Mouse (Mus musculus) monocyte, adult 5-6 weeks (primary cell): ENCODE measurements around the gene Pld5. TPM values are rescaled to one million over a fixed set of nuclear protein-coding genes. Genes with fewer than 3 reads are reported as not detected.

Experiments used
- ATAC-seq: fragments of 153-309, 156-312 bp; replicated peaks from 2 replicates; pipeline ENCODE4 v1.8.0; 2017; ENCODE audit warnings: mild to moderate bottlenecking; ENCODE audit not compliant: low TSS enrichment, insufficient number of reproducible peaks, severe bottlenecking, poor library complexity, low FRiP score
- total RNA-seq: library from RNA; stranded (forward); fragments of 200-1000, 200-491, 200-594 nt; gene quantifications from 3 replicates; pipeline ENCODE4 v1.2.3, GENCODE M21; 2017

The Pld5 gene
- total RNA-seq, 1 experiment from 2014 or later: 0.19 TPM

GRCm38 (mm10) chr1:176194727-176195126, 80.4 kb downstream of the Pld5 start:
- no peak for ATAC-seq

- ATAC-seq: no peak
Measured at GRCm38 (mm10) chr1:176183991-176184390, 91.1 kb downstream of the Pld5 start.

DNA sequence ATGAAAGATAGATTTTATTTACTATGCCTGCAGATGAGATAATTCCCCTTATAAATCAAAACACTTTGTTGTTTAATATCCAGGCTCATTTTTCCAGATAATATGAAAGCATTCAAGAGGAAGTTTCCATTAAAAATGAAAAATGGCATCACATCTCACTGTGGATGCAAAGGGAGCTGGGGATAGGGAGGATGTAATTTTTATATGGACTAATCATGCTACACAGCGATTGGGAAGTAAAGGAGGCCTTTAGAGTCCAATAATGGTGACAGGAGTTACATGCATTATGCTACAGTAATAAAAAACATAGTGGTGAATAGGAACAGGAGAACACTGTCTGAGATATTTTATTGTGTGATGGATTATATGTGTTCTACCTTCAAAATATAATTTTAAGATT, 100.1 kb downstream of the Pld5 start:
- no peak for ATAC-seq

- no peak for ATAC-seq
Measured at GRCm38 (mm10) chr1:176167784-176168183, 107.3 kb downstream of the Pld5 start.

DNA sequence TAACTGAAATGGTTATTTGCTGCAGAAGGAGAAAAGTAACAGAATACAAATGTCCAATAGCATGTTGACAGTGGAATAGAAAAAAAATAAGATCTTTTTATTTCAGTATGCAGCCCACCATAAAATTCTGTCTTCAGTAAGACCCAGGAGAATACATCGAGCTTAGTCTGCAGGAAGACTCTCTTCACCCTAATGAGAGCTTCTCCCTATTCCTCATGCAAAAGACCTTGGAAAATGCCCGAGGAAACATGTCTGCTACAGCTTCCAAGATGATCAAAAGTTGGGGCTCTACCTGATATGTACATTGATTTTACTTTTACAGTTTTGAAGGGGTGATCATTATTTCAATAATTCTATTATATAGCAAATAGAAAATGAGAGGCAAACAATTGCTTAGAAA, 108.0 kb downstream of the Pld5 start:
- no peak for ATAC-seq

DNA sequence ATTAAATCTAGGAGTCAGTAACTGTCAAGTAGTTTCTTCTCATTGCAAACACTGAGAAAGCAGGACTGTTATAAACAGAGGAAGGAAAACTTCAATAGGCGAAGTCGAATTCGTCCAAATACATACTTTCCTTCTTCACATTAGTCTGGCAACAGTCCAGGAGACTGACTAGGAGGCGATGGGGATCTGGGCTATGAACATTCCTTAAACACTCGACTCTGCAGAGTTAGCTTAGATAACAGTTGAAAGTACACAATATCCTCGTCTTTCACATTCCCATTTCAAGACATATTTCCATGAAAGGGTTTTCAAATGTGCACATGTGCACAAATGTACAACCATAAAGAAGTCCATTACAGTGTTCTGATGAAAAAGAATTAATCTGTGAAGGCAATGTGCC, 129.8 kb downstream of the Pld5 start:
- ATAC-seq: no peak

DNA sequence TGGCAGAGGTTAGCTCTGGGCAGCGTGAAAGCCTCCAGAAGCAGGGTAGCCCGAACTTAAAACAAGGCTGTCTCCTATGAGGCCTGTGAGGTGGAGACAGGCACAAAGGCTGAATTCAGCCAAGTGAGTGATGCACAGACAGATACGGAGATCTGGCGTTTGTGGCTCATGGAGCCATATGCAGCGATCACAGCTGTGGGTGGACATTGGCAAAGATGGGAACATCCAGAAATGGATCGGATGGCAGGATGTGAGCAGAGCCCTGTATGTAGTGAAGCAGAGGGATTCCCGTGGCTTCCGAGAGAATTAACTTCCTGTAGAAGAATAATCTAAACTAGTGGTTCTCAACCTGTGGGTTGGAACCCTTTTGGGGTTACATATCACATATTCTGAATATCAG, 140.7 kb downstream of the Pld5 start:
- ATAC-seq: no peak

GRCm38 (mm10) chr1:176125771-176126170, 149.3 kb downstream of the Pld5 start:
- no peak for ATAC-seq

- ATAC-seq: no peak
Measured at GRCm38 (mm10) chr1:176124441-176124840, 150.7 kb downstream of the Pld5 start.

DNA sequence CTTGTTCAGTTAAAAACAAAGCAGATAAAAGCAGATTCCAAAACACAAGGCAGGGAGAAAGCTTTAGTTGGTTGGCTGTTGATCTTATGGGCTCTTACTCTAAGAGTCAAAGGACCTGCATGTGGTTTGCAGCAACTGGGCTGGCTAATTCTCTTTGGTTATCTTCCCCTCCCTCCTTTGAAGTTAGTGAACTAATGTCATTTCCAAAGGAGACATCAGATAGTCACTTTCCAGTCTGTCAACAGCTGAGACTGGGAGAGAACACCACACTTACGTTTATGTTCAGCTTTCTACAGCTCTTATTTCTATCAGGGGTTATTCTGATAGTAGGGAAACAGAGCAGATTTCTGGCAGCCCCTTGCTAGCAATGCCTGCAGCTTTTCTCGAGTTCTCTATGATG, 151.3 kb downstream of the Pld5 start:
- ATAC-seq: no peak

- ATAC-seq: no peak
Measured at GRCm38 (mm10) chr1:176115604-176116003, 159.5 kb downstream of the Pld5 start.

GRCm38 (mm10) chr1:176098685-176099320, 176.3 kb downstream of the Pld5 start:
- ATAC-seq: no peak

GRCm38 (mm10) chr1:176092119-176092518, 183.0 kb downstream of the Pld5 start:
- no peak for ATAC-seq

- no peak for ATAC-seq
Measured at GRCm38 (mm10) chr1:176089382-176089781, 185.7 kb downstream of the Pld5 start.

GRCm38 (mm10) chr1:176085952-176086648, 189.0 kb downstream of the Pld5 start:
- no peak for ATAC-seq

GRCm38 (mm10) chr1:176082306-176082705, 192.8 kb downstream of the Pld5 start:
- no peak for ATAC-seq

GRCm38 (mm10) chr1:176080969-176081368, 194.1 kb downstream of the Pld5 start:
- no peak for ATAC-seq

DNA sequence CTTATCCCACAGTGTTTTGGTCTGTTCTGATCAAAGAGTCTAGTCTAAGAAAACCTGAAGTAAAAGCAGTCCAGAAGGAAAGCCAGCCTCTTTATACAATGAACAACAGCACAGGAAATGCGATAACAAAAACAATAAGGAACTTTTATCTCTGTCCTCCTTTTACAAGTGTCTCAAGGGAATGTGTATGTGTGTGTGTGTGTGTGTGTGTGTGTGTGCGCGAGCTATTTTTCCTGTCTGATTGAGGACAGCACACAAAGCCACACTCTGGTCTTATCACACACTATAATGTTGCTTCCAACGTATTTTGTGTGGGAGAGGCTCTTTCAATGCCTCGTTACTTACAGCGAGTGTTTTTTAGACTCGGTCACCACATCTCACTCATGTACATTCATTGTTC, 196.7 kb downstream of the Pld5 start:
- ATAC-seq: no peak

GRCm38 (mm10) chr1:176076799-176077198, 198.3 kb downstream of the Pld5 start:
- ATAC-seq: no peak

DNA sequence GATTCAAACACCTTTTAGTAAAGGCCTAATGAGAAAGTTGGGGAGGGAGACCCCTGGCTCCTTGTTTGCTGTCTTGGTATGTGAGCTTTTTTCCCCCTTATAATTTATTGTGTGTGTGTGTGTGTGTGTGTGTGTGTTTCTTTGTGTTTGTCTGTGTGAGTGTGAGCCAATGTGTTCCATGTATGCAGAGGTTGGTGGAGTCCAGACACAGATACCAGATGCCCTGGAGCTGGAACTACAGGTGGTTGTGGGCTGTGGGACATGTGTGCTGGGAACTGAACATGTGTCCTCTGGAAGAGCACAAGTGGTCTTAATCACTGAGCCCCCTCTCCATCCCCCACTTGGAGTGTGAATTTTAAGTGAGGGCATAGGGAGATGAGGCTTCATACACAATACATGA, 199.3 kb downstream of the Pld5 start:
- no peak for ATAC-seq

GRCm38 (mm10) chr1:176075409-176075808, 199.7 kb downstream of the Pld5 start:
- no peak for ATAC-seq
